Mouse (Mus musculus) spleen, postnatal 36 days (tissue): ENCODE data around the gene Ikzf2.

Experiments used
- DNase-seq, 2 experiments: peaks; one replicate each; pipeline ENCODE4 v3.0.0; 2022; ENCODE audit warnings: low spot score in 2 of 2, mixed read lengths in 1 of 2

Gene Ikzf2

DNA sequence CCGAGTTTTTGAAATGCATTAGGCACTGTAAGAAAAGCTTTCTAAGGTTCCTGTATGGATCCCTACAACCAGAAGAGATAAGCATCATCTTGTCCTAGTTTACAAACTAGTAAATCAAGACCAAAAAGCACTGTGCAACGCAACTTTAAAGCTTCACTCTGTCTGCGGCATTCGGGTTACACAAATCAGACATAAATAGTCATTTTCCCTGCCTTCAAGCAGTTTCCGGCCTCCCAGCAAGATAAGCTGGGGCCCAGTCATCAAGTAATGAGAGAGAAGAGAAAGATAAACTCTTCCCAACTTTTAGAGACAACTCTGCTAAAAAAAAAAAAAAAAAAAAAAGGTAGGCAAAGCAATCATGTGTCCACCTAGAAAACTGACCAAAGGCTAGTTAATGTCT is 19.6 kb downstream of the Ikzf2 start:
- no peak for DNase-seq

- DNase-seq = no peak
These were observed 27.3 kb downstream of the Ikzf2 start for GRCm38 (mm10) chr1:69659779-69660178.

DNA sequence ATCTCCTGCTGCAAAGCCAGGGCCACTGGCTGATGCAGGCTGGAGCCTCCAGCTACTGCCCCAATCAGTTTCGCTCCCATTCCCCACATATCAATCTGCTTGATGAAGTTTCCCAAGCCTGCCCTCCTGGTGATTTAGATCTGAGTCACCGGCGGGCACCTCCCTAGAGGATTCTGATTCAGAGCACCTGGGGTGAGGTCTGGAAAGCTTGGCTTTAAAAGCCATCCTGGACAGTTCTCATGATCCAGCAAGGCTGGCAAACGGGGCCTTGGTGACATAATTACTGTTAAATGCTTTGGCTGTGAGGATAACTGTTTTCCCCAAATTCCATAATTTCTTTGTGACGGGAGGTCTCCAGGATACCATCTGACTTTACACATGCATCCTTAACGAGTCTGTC is 29.0 kb downstream of the Ikzf2 start:
- no peak for DNase-seq

DNA sequence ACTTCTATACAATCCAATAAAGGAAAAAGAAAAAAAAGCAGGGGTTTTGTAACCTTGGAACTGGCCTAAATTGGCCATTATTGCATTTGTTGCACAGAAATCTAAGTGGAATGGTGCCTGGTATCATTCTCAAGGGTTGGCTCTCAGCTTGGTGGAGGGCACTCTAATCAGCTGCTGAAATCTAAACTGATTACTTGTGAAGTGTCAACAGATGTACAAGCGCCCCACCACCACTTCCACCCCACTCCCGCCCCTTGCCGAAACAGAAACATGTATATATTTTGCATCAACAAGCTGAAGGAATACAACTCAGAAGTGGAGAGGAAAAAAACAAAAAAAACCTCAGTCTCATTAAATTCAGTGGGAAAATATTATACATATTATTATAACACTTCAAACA is 29.6 kb downstream of the Ikzf2 start:
- no peak for DNase-seq

GRCm38 (mm10) chr1:69656929-69657328 is 30.1 kb downstream of the Ikzf2 start:
- no peak for DNase-seq

- DNase-seq = no peak
These were observed 30.8 kb downstream of the Ikzf2 start for GRCm38 (mm10) chr1:69656047-69656782.

DNA sequence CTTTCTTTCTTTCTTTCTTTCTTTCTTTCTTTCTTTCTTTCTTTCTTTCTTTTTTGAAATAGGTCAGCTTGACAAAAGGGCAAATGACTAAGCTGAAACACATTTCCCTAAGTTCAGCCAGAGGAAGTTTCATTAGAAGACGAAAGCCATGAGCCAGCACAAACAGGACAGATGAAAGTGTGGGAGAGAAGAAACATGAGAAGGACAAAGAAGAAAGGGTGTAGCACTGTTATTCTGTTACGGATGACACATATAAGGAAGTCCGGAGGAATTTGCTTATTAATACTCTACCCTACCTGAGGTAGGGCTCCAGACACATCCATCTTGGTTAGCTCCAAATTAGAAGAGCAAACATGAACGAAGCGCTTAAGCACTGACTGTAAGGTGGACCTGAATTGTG is 31.7 kb downstream of the Ikzf2 start:
- no peak for DNase-seq

DNA sequence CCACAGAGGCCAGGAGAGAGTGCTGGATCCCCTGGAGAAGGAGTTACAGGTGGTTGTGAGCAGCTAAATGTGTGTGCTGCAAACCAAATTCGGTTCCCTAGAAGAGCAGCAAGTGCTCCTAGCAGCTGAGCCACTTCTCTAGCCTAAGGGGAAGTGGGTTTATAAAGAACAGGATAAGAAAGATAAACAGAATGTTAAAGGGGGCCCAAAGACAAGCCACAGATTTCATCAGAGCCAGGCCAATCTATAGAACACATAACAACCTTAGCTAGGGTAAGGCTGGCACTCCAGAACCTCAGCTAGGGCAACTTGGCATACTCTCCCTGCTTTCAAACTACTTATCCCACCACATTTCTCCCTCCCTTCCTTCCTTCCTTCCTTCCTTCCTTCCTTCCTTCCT is 32.1 kb downstream of the Ikzf2 start:
- no peak for DNase-seq

DNA sequence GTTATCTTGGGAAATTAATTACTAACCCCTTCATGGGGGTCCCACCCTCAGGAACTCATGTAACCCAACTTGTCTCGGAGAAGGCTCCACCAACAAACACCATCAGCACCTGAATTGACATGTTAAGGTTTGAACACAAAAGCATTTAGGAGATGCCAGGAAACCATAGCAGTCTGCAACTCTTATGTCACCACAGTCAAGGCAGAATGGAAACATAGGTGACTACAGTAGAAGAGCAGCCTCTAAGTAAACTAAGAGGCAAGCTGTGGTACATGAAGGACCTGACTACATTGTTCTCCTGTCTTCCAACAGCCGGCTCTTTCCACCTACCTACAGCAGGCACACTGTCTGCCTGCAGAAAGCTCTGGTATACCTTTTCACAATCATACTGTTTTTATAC is 33.6 kb downstream of the Ikzf2 start:
- DNase-seq = no peak

DNA sequence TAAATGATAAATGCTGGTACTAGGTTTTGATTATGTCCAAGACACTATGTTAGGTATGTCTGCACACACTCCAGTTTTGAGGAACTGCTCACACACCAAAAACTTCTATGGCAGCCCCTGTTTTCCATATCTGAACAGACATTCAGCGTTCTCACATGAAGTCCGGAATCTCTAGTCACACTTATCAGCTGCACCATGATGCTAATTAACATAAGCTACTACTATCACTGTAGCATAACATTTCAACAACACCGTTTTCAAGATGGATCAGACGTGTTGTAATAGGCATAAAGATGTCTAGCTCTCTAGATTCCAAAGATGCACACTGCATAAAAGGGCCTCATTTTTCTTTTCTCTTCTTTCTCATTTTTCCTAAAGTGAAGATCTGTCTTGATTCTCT is 43.9 kb downstream of the Ikzf2 start:
- no peak for DNase-seq

DNA sequence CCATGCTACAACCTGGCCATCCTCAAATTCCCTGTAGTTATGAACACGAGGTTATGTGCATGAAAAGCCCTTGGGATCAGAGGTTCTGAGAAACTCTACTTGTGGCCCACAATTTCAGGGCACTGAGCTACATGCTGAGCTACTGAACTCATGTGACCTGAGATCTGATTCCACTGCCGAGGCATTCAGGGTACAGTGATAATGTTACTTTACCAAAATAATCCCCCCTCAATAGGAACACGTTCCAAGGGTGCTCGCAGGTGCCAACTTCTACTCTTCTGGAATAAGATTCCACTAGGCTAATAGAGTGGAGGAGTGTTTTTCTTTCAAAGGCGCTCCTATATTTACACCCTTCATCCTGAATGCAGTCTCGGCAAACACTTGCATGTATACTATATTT is 45.1 kb downstream of the Ikzf2 start:
- DNase-seq = no peak

DNA sequence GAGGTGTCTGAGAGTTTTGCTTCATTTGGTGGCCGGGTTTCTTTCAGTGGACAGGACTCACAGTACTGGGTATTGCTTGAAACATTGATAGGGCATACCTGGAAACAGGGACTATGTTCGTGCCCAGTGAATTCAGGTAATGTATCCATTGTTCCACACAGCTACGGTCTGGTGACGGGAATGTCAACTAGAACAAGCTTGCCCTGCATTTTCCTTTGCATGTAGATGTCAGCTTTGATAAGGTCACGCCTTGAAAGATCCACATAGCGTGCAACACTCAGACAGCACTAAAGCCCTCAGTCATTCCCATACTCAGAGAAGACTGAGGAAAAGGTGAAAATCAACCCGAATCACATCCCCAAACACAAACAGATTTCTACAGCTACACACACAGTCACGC is 48.7 kb downstream of the Ikzf2 start:
- DNase-seq = no peak

GRCm38 (mm10) chr1:69637907-69638306 is 49.1 kb downstream of the Ikzf2 start:
- no peak for DNase-seq

DNA sequence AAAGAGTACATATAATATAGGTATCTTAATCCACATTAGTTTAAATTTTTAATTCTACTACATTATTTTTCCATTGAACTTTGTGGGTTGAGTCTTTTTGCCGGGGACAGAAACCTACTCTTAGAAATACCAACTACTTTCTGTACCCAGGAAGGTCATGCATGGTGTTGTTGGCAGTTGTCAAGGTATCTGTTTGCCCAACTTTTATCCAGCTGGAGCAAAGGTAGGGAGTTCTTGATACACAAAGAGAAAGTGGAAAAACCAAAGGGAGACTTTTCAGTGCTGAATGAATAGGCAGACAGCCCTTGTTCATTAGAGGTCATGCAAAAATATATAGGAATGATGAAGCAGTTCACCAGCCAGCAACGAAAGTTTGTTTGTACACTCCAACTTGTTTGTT is 52.8 kb downstream of the Ikzf2 start:
- DNase-seq = no peak

DNA sequence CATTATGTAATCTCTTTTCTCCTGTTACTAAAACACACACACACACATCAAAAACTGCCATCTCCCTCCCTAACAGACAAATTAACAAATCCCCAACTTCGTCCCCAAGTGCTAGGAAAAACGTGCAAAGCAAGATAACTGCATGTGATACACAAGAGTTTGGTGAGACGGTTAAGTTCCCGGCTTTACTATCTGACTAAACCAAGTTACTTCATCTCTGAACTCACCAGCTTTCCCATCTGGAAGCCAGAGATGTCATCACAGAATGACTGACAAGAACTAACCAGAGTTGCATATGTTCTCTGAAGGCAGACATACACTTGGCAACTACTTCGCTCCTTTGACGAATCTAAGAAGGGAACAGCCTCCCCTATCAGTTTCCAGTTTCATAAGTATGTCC is 56.5 kb downstream of the Ikzf2 start:
- DNase-seq = no peak

DNA sequence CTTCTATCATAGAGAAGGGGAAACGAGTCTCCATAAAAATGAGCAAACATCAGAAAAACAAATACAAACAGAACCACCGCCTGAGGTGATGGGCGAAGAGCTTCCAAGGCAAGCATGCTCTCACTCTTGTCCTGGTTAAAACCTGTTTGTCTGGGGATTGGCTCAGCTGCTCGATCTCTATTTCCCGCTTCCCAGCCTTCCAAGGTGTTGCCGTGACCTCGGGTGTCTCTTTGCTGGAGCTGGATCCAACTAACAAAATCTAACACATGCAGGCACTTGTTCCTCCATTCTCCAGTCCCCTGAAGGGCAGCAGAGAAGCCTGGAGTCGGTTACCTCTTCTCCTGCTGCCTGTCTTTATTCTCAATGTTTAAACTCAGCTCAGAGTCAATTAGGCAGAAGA is 57.5 kb downstream of the Ikzf2 start:
- DNase-seq = no peak

DNA sequence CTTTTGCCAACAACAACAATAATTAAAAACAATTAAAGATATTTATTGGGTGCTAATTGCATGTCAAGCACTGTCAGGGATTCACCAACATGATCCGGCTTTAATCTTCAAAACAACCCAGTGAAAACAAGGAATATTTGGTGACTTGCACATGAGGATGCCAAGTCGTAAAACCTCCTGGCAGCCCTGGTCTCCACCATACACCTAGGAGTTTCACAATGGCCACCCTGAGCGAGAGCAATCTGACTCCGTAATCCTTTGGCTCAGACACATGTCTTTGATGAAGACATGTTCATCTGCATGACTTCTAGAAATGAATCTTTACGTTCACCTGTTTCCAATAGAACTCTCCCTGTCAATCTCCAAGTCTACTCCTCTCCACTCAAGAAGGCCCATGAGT is 75.0 kb downstream of the Ikzf2 start:
- DNase-seq = no peak

GRCm38 (mm10) chr1:69611204-69611725 is 75.8 kb downstream of the Ikzf2 start:
- no peak for DNase-seq

GRCm38 (mm10) chr1:69610791-69611190 is 76.3 kb downstream of the Ikzf2 start:
- no peak for DNase-seq

GRCm38 (mm10) chr1:69608846-69609245 is 78.2 kb downstream of the Ikzf2 start:
- no peak for DNase-seq

DNA sequence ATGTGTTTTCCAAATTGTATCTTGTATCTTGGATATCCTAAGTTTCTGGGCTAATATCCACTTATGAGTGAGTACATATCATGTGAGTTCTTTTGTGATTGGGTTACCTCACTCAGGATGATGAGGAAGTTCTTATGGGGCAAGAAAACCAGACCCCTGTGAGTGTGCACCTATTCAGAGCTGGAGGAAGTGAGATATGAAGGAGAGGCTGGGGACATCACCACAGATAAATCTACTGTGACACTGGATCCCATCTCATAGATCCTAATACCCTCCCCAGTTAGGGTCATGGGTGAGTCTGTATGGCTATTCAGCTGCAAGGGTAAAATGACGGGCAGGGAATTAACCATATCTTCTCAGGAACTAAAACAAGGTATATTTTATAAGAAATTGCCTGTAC is 80.2 kb downstream of the Ikzf2 start:
- no peak for DNase-seq

- DNase-seq = no peak
These were observed 82.8 kb downstream of the Ikzf2 start for GRCm38 (mm10) chr1:69604213-69604612.

DNA sequence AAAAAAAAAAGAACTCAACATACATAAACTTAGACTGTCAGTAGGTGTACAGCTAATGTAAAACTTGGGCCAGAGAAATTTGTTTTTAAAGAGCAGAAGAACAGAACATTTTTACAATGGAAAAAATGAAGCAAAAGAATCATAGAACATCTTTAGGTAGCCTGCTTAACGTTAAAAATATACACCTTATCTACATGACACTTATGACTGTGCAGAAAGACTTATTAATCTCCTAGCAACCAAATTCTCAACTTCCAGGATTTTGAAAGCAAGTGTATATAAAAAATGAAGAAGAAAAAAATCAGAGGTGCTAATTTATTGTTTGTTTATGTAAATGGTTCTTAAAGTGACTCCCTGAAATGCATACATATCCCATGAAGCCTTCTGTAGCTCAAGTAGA is 86.1 kb downstream of the Ikzf2 start:
- DNase-seq = no peak
